Mouse (Mus musculus) E14TG2a.4 (cell line): Measurements from ENCODE around the gene Psrc1.

Experiments used
- CTCF ChIP-seq: conservative IDR thresholded peaks from 2 replicates; pipeline ENCODE4 v1.5.1; 2014; ENCODE audit warnings: low read length
- NANOG ChIP-seq: IDR thresholded peaks from 2 replicates; pipeline ENCODE4 v1.6.1; 2014; ENCODE audit warnings: borderline replicate concordance, low read length, mixed read lengths

GRCm38 (mm10) chr3:108410359-108410714 lies 26.7 kb downstream of the Psrc1 start:
- TF ChIP-seq CTCF (no peak), NANOG (no peak)
